Mouse (Mus musculus): ENCODE data around the gene 4931409K22Rik.

The 4931409K22Rik gene

GRCm38 (mm10) chr5:24556709-24557108 lies at the start of gene 4931409K22Rik:
Gene 4931409K22Rik (minus strand): TSS chr5:24556809.
- DNase-seq (ENCODE audit: low spot score): no peak

GRCm38 (mm10) chr5:24605980-24606665 lies 49.5 kb upstream of the 4931409K22Rik start:
- no peak for DNase-seq (ENCODE audit: low spot score)

- no peak for DNase-seq (ENCODE audit: low spot score)
Observed at GRCm38 (mm10) chr5:24605321-24605979, 48.8 kb upstream of the 4931409K22Rik start.

DNA sequence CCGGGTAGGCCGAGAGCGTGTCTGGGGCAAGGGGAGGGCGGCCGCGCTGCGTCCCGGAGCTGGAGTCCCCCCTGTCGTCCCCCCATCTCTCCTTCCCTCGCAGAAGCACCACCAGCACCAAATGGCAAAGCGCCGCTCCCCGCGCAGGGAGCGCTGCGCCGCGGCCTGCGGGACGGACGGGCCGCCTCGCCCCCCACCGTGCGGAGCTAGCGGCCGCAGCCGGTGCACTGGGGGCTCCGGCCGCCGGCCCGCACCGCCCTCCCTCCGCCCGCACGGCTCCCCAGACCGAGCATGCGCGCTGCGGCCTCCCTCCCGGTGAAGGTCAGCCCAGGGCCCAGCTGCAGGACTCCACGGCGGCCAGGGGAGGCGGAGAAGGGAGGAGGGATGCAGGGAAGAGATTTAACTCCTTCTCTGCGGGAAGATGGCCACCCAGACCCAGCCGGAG lies 48.1 kb upstream of the 4931409K22Rik start:
- DNase-seq (ENCODE audit: low spot score): no peak

DNA sequence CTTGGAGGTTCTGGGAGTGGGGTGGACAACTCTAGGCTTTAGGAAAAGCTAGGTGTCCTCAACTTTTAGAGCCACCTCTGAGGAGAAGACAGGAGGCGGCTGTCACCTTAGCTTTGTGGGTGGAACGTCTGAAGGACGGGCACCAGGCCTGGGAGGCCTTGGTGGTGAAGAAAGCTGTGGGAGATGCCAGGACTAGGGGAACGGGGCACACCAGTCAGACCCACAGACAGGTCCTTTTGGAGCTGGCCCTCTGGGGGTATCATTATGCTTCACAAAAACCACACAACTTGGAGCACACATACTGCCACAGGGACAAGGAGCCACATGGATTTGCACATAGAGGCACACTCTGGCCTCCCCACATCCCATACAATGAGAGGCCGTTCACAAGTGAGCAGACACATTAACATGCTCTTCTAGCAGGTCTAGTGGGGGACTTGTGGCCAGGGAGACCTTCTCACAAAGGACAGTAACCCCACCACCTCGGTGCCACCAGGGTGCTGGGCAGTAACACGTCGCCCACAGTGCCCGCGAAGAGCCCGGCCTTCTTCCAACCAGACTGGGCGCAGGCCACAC lies 47.6 kb upstream of the 4931409K22Rik start:
- DNase-seq (ENCODE audit: low spot score): no peak

DNA sequence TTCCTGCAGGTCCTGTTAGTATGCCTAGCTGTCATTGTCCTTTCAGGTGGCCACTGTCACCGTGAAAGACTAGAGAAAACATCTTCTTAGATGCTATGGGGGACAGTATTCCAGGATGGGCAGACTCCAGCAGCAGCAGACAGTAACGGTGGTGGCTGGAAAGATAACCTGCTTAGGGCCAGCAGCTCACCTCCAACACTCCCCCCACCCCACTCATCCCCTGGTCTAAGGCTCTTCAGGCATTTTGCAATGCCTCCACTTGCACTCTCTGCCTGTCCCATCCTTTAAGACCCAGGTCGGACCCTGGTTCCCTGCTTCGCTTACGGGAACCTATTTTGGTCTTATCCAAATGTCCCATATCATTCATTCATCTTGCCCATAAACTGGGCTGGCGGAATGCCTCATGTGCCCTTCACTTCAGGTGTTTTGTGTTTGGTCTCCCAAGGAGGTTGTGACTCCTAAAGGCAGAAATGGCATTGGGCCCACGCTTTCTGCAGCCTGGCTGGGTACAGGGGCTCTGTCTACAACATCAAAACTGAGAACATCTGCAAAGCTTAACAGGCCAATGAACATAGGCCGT lies 46.9 kb upstream of the 4931409K22Rik start:
- DNase-seq (ENCODE audit: low spot score): no peak

GRCm38 (mm10) chr5:24602751-24603343 lies 46.2 kb upstream of the 4931409K22Rik start:
- DNase-seq (ENCODE audit: low spot score): no peak

DNA sequence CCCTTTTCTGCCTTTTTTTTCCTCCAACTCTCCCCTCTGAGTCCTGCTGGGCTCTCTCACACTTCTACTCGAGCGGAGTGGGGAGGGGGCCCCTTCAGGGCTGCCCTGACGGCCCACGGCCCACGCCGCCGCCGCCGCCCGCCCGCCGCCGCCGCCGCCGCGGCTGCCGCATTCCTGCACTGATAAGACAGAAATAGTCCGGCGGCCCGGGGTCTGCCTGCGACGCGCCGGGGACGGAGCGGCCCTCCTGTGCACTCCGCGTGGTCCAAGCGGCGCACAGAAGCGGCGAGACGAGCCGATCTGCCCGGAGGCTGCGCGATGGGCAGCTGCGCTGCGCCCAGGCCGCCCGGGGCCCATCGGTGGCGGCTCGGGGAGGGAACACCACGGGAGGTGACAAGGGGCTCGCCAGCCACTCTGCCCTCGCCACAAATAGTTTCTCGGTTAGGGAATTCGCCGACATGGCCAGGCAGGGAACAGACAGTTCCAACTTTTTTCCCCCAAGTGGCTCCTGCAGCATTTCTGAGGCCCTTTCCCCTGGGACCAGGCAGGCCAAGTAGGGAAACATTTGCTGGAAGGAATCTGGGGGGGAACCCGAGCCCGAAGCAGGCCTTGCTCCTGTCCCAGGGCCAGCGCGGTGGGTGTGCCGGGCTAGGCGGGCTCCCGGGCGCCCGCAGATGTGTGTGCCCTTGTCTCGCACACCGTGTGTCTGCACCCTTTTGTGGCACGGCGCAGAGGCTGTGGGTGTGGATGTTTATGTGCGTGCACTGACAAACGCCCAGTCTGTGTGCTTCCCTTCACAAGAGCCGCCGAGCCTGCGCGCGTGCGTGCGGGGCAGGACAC lies 45.5 kb upstream of the 4931409K22Rik start:
- no peak for DNase-seq (ENCODE audit: low spot score)

DNA sequence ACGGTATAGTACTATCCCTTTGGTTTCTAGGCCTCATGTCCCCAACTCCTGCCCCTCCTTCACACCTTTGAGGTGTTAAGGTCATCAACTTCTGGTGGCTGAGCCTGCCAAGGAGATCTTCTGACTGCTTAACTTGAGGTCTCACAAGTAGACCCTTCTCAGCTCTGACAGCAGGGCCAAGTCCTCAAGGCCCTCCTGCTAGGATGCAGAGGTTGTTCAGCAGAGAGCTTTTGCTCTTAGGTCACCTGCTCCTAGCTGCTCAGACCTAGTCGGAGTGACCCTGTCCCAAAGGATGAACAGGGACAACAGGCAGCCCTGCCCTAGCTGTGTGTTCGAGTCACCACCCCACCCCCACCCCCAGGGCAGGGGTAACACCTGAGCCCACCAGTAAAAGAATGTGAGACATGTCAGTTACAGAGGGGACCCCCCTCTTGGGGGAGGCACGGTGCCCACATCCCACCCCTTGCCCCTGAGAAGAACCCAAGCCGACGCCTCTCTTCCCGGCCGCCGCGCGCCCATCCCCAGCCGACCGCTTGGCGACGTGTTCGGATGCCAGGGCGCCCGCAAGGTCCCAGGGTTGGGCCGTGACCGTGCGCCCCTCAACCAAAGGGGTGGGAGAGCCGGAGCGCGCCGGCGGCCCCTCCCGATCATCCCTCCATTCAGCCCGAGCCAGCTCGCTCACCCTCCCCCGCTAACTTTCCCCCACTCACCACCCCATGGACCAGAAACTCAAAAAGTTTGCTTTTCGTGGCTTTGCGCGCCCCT lies 44.6 kb upstream of the 4931409K22Rik start:
- no peak for DNase-seq (ENCODE audit: low spot score)

DNA sequence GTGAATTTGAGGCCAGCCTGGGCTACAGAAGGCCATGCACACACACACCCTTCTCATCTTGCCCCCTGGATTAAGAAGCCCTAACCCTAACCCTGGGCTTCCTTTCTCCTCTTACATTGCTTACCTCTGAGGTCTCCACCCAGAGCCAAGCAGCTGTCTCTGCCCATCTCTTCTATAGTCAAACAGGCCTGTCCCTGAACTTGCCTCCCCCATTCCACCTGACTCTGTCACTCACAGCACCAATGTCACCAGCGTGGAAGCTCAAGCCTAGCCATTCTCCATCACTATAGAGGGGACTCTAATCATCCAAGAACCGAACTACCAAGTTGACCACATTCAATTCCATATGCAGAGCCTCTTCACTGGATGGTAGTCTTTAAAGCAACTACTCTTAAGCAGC lies 43.6 kb upstream of the 4931409K22Rik start:
- no peak for DNase-seq (ENCODE audit: low spot score)

GRCm38 (mm10) chr5:24599137-24599536 lies 42.5 kb upstream of the 4931409K22Rik start:
- no peak for DNase-seq (ENCODE audit: low spot score)

- DNase-seq (ENCODE audit: low spot score): no peak
Observed at GRCm38 (mm10) chr5:24598570-24599006, 42.0 kb upstream of the 4931409K22Rik start.

DNA sequence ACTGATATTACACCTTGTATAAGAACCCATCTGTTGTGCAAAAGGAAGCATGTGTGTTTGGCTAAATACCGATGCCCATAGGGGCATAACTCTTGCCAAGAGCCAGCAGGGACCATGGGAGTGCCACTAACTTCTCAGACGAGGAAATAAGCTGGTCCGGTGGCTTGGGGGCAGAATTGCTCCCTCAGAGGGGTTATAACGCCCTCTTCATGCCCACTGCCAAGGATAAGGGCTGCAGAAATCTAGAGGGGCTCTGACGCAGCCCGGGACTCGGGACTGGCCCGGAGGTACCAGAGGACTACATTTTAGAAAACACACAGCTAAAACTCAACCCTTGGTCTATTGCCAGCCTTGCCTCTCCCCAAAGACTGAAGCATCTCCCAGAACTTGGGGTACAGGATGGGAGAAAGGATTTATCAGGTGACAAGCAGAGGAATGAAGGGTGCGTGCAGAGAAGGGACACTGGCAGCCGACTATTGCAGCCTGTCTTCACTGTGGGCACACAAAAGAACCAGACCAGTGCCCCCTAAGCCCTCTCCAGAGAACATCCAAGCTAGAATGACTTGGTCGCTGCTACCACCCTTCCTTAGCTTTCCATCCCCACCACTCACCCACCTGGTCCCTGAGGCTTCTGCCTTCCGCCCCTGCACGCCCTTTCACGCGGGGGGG lies 41.4 kb upstream of the 4931409K22Rik start:
- no peak for DNase-seq (ENCODE audit: low spot score)

- peak; percentile 70 for DNase-seq (ENCODE audit: low spot score)
Observed at GRCm38 (mm10) chr5:24597221-24597728, 40.7 kb upstream of the 4931409K22Rik start.

DNA sequence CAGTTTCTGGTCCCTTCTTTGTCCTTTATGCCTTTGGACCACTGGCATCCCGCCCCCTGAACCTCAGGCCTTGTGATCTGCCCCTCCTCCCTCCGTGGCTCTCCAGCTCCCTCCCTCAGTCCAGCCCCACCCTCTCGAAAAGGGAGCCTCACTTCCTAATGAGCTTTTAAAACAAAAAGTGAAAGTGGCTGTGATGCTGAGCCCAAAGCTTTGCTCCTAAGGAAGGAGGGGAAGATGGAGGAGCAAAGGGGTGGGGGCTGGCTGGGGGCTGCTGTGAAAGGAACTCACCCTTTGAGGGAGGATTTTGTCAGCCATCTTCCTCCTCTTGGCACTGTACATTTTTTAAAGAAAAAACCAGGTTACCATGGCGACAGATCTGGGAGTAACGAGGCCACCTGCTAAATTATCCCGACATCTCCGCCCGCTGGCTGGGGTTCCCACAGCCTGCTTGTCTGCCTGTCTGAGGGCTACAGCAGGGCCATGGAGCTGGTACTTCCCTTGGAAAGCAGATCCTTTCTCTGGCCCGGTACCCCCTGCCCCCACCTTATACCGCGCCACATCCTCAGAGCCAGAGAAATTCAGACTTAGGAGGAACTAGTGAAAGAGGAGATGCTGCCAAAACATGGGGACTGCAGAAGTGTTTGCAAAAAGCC lies 40.0 kb upstream of the 4931409K22Rik start:
- DNase-seq (ENCODE audit: low spot score): no peak

GRCm38 (mm10) chr5:24595786-24596380 lies 39.3 kb upstream of the 4931409K22Rik start:
- no peak for DNase-seq (ENCODE audit: low spot score)

DNA sequence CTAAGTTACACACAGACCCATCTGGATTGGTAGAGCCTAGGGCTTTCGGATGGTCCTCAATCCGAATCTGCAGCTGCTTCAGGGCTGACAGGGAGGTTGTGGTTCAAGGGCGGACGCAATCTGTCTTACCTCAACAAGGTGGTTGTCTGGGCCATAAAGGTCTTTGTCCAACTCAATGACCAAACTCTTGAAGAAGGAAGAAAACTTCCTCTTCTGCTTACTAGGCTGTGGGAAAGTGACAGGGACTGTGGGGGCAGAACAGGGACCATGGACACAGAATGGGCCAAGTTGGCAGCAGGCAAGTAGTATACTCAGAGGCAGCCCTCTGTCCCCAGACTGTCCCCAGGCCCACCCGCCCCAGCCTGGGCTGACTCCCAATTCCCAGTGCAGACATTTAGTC lies 38.7 kb upstream of the 4931409K22Rik start:
- no peak for DNase-seq (ENCODE audit: low spot score)

DNA sequence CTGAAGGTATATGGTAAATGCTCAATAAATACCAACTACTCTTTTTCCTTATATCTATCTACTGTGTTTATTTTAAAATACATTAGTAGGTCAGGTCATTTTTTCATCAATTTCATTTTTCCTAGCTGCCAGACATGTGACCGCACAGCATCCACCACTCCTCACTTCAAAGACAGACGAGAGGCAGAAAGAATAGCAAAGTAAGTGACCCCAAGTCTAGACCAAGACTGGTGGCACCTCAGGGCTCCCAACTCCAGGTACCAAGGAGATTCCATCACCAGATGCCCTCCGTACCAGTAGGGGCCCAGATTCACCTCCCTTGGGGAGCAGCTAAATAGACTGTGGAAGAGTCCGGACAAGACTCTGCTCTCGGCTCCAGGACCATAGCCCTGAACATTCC lies 37.7 kb upstream of the 4931409K22Rik start:
- DNase-seq (ENCODE audit: low spot score): no peak

- no peak for DNase-seq (ENCODE audit: low spot score)
Observed at GRCm38 (mm10) chr5:24593928-24594327, 37.3 kb upstream of the 4931409K22Rik start.
